Mouse (Mus musculus): ENCODE measurements around the gene 4930432K21Rik.

4930432K21Rik gene

DNA sequence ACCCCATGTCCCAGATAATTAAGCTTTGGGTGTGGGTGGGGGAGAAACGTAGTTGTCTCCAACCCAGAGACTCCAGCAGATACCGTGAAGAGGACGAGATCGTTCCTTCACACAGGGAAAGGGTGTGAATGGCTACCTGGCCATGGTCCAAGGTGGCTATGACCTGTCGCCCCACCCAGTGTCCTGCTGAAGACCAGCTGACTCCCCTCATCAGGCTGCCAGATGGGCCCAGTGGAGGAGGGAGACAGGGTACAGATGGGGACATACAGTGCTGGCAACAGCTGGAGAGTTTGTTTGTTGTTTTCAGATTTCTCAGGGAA is 666 bp downstream of the 4930432K21Rik start:
- no peak for DNase-seq (ENCODE audit: low spot score in 2 of 2)

DNA sequence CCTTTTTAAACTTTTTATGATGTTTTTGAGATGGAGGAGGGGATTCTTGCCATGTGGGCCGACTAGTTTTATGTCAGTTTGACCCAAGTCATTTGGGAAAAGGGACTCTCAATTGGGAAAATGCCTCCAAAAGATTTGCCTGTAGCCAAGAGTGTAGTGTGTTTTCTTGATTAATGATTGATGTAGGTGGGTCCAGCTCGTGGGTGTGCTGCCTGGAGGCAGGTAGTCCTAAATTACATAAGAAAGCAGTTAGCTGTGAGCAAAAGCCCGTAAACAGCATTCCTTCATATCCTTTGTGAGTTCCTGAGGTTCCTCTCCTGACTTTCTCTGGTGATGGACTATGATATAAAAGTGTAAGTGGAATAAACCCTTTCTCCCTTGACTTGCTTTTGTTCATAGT is 1.4 kb downstream of the 4930432K21Rik start:
- DNase-seq (ENCODE audit: low spot score in 2 of 2): no peak

DNA sequence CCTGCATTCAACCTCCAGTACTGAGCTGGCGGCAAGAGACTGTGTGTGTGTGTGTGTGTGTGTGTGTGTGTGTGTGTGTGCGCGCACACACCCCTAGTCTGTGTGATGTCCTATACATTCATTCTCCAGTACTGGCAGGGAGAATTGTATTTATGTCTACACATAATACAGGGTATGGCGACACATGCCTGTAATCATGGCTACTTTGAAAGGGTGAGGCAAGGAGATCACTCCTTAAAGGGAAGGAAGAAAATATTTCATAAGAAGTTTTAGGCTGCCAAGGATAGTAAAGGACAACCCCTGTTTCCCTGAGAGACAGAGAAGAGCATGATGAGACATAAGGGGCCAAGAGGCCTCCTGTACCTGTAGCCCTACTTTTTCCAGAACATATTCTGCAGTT is 9.8 kb downstream of the 4930432K21Rik start:
- no peak for DNase-seq (ENCODE audit: low spot score in 2 of 2)

DNA sequence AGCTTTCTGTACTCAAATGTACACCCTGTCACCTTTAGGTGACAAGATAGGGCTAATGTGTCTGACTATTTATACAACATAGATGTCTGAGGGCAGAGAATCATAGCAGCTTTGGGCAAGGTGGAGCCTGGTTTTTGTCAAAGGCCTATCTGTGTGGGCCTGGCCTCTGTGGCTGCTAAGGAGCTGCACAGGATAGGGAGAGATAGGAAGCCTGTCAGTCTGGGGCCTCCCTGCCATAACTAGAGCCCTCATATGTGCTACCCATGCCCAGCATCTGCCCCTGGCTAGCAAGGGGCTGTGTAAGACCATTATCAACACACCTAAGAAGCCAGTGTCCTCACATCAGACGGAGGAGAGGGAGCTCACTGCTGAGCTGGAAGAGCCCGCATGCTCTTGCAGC is 19.9 kb downstream of the 4930432K21Rik start:
- no peak for DNase-seq (ENCODE audit: low spot score in 2 of 2)

DNA sequence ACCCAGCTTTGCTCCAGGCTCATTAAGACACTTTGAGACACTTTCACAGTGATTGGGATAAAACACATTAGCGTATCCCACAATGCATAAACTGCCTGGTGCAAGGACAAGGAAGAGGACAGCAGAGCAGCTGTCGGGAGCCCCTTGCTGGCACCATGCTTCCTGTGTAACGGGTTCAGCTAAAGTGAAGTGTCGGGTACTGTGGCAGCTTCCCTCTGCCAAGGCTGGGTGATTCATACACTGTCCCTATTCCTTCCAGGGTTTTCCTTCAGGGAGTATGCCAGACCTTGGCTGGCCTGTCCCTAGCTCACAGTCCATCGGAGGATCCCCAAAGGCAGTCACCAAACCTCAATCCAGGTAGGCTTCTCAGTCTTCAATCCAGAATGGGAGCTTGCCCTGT is 22.3 kb downstream of the 4930432K21Rik start:
- DNase-seq (ENCODE audit: low spot score in 2 of 2): no peak

DNA sequence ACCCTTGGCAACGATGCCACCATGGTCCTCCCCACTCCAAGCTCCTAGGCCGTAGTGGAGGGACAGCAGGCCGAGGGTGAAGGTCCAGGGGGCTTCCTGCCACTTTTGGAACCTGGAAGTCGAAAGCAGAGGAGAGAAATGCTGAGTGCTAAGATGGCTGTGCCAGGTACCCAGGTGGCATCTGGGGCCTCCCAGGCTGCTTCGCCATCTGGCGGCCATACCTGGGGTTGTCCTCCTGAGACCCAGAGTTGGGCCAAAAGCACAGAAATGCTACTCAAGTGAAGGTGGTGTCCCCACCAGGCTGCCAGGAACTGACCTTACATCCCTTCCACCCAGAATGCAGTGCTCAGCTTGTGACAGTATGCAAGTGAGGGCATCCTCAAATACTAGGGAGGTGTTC is 26.0 kb downstream of the 4930432K21Rik start:
- no peak for DNase-seq (ENCODE audit: low spot score in 2 of 2)

DNA sequence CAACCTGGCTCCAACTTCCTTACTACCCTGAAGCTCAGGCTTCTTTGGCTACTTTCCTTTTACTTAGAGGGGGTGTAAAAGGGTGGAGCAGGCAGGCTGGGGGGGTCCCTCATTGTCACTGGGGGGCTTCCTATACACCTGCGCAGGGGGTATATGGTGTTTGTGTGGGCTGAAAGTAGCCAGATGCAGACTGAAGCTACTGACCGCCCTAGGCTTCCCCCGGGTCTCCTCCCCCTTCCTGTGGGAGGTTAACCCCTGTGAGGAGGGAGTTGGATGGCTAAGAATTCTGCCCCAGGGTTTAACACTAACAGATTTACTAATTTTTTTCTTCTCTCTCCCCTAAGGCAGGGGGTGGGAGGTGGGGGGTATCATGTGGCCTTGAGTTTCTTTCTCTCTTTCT is 28.7 kb downstream of the 4930432K21Rik start:
- no peak for DNase-seq (ENCODE audit: low spot score in 2 of 2)

DNA sequence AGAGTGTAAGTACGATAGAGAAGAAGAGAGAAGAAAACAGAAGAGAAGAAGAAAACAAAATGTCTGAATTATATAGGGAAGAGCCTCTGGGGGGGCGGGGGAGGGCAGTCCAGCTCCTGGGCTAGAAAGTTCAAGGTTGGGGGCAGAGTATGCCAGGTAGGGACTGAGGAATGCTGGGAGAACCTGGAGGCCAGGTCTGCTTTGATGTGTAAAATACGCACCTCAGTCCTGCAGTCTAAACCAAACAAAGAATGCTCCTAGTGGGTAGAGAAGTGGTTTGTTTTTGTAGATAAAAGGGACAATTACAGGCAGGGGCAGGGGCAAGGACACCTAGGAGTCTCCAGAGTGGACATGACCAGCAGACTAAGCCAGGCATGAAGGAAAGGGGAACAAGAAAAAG is 29.6 kb downstream of the 4930432K21Rik start:
- no peak for DNase-seq (ENCODE audit: low spot score in 2 of 2)

DNA sequence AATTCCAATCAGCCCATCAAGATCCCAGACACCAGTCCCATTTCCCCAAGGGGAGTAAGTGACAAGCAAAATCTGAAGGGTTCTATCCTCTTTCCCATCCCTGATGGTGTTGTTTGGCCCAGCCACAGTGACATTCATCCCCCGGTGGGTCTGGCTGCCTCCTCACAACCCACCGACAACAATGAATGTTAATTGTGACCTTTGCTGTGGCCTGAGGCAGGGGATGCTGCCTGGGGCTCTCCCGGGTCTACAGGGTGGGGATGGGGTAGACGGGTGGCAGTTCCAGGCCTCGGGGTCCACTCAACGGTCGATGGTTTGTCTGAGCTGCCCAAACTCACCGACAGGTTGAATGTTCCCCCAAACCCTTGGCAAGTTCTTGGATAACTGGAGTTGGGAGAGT is 30.8 kb downstream of the 4930432K21Rik start:
- no peak for DNase-seq (ENCODE audit: low spot score in 2 of 2)

DNA sequence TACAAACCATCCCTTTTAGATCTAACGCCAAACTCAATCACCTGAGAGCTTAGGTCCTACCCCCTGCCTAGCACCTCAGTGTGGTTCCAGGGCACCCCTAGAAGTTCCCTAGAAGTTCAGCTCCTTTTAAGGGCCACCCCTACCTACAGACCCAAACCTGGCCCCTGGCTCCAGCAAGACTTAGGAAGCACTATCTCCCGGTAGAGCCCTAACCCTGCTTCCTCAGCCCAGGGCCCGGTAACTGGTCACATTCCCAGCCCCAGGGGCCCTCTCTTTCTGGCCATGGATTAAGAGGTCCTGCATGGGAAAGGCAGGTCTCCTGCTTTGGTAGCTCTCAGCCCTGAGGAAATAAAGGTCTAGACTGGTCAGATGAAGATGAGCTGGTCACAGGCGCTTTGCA is 32.1 kb downstream of the 4930432K21Rik start:
- DNase-seq (ENCODE audit: low spot score in 2 of 2): no peak

DNA sequence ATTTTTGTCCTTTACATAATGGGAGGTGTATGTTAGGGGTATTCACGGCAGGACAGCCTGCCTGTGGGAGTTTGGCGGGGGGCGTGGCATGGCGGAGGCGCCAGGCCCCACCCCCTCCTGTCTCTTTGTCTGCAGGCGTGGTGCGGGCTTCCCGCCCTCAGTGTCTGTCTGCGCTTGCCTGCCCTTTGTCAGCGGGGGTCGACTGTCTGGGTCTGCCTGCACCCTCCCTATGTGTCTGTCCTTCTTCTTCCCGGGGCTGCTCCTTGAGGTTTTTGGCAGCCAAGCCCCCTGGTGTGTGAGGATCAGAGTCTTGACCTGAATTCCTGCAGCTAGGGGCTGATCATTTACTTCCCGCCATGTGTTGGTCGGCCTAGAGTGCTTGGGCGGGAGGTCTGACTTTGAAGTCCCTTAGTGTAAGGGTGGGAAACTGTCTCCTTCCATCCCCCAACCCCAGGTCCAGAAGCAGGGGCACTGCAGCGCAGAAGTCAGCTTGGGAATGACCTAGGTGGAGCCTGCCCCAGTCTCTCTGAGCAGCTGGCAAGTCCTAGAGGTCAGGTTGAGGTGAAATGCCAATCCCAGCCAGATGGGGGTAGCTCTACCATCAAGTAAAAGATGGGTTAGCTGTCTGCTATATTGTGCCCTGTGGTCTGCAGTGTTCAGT is 32.8 kb downstream of the 4930432K21Rik start:
- no peak for DNase-seq (ENCODE audit: low spot score in 2 of 2)

DNA sequence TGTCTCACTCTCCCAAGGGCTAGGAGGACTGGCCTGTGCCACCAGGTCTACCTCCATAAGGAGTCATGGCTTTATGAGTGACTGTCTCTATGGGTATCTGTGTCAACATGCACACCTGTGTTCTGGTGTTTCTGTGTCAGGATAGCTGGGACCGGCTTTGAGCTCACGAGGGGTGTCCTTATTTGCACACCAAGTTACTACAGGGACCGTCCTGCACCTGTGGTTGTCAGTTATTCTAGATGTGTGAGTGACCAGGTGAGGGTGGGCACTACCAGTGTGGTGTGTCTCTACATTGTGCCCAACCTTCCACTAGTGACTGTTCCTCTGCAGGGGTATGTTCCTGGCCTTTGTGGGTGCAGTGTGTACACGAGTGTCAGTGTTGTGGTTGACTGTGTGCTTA is 35.0 kb downstream of the 4930432K21Rik start:
- no peak for DNase-seq (ENCODE audit: low spot score in 2 of 2)

DNA sequence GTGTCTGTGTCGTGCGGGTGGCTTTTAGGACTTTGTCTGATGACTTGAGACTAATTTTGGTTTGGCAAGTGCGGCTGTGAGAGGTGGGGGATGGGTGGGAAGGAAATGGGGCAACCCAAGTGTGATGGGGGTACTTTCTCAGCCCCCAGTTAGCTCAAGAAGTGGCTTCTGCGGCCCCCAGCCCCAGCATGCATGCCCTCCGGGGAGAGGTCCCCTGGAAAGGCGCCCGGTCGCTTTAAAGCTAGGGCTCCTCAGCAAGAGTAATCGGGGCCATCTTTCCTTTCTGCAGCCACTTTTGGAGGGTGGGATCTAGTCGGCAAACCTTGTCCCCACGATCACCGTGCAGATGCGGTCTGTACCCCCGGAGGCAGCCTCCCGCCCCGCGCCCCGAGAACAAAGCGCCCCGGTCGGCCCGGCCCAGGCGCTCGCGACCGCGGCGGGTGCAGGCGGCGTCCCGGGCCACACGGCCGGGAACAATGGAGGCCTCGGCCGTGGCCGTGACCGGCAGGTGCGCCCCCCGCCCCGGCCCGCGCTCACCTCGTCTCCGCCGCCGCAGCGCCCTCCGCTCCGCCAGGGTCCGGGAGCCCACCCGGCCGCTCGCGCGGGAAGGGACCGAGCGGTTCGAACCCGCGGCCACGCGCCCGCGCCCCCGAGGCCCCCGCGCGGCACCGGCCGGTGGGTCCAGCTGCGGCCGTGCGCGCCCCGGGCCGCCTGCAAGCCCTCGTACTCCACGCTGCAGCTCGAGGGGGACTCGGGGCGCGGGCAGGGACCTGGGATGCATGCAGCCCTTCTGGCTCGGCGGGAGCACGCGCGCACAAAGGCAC is 35.6 kb downstream of the 4930432K21Rik start:
- DNase-seq (ENCODE audit: low spot score in 2 of 2): no peak

DNA sequence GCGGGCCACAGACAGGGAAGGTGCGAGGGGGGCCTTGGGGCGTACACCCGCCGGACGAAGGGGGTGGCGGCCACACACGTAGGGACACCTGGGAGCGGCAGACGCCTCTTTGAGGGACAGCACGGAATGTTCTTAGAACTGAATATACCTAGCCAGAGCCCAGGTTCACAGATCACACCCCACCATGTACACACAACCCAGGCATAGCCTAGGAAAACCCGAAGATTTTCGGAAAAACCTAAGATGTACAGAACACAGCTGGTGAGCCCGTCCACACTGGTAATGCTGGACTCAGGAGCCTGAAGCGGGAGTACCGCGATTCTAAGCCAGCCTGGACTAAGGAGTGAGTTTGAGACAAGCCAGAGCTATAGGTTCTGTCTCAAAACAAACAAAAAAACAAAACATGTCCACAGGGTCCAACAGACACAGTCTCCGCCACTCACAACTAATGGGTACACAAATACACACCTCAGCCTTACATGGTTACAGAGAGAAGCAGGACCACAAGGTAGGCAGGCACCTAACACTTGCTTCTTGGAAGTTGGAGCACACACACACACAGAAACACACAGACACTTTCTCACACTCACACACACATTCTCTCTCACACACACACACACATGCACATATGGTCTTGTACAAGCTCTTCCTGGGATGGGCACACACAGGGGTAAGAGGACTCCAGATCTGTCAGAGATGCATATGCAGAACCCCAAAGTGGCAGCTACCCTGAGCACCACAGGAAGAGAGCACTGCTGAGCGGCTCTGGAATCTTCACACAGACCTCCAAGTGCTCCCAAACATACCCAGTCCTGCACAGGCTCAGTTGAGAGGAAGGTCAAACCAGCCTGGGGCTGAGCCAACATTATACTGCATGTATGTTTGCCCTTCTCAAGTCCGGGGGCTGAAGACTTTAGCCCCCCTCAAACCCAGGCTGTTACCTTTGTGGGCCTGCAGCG is 36.5 kb downstream of the 4930432K21Rik start:
- DNase-seq (ENCODE audit: low spot score in 2 of 2): no peak

DNA sequence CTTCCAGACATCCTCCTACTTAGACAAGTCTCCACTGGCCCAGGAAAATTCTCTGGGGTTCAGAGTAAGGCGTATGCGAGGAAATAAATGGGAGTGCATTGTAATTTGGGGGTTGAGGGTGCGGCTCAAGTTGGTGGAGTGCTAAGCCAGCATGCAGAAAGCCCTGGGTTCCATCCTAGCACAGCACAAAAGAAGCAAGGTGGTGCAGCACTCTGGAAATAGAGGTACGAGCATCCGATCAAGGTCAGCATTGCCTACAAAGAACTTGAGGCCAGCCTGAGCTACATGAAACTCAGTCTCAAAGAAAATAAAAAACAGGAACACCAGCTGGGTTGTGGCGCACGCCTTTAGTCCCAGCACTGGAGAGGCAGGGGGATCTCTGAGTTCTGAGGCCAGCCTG is 37.3 kb downstream of the 4930432K21Rik start, which contains the start of gene Nanos3:
Nanos3 (minus strand) TSS at position 101 of the 400 bp plus-strand sequence.
- DNase-seq (ENCODE audit: low spot score in 2 of 2): no peak

DNA sequence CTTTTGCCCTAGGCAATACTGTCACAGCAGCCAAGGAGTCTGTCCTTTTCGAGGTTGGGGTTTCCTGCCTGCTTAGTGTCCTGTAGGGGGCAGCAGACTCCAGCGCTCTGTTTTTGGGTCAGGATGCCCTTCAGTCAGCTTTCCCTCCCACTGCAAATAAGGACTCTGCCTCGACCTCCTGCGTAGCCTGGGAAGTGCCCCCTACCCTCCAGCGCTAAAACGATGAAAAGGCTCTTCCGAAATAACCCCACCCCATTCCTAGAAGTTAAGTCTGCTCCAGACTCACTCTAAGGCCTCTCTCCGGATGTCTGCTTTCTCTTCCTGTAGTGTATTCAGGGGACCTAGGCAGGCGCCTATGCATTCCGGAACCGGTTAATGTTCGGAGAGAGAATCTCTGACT is 38.7 kb downstream of the 4930432K21Rik start:
- DNase-seq (ENCODE audit: low spot score in 2 of 2): peak in 1 of 2 experiments; percentile 57

DNA sequence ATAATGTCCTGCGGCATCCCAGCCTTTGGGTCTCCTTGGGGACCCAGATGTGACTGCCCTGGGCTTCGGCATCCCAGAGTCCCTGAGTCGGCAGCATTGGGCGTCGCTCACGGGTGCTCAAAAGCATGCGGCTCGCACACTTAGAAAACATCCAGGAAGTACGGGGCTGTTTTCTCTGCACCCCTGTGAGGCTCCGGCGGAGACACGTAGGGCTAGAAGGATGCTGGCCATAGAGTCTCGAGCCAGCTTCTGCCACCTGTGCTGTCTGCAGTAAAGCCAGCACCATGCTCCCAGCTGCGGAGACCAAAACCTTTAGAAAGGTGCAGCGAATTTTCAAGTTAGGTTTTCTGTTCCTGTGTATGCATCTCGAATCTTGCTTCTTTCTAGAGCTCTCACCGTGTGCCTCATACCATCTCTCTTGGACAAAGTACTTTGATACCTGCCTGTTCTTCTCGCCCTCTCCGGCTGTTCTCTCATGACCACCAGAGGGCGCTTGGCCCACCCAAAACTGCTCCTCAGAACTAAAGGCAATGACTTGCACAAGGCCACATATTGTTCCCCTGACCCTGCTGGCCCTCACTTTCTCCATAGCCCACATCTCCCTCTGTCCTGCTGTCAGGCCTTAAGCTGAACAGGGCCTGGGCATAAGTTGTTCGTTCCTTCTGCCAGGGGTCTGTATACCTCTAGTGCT is 39.4 kb downstream of the 4930432K21Rik start:
- peak in 1 of 2 experiments; percentile 38 for DNase-seq (ENCODE audit: low spot score in 2 of 2)

DNA sequence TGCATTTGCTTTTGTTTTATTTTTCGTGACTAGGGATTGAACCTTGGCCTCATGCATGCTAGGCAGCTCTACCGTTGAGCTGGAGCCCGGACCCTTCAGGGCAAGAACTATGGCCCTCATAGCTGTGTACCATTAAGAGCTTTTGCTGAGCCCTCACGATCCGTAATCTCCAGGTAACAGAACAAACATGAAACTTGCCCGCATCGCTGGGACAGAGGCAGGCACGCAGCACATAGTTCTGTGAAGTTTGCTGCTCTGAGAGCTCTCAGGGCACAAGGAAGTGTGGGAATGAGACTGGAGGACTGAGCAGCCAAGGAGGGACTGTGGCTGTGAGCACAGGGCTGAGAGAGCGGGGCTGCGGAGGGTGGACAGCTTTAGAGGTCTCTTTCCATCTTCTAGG is 40.8 kb downstream of the 4930432K21Rik start:
- DNase-seq (ENCODE audit: low spot score in 2 of 2): no peak

DNA sequence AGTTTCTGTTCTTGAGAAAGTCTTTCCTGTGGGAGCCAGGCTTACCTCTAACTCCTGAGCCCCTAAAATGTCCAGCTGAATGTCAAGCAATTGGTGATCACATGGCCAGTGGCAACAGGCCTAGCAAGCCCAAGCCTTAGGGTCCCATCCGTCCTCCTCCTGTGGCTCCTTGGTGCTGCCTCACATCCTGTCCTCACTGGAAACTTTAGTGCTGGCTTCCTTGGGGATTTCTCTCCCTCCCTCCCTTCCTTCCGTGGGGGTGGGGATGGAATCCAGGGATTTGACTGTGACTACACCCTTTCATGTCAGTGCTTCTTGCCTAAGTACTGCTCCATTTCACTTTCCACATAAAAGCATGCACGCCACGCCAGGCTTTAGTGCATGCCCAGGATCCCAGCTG is 41.8 kb downstream of the 4930432K21Rik start:
- no peak for DNase-seq (ENCODE audit: low spot score in 2 of 2)

DNA sequence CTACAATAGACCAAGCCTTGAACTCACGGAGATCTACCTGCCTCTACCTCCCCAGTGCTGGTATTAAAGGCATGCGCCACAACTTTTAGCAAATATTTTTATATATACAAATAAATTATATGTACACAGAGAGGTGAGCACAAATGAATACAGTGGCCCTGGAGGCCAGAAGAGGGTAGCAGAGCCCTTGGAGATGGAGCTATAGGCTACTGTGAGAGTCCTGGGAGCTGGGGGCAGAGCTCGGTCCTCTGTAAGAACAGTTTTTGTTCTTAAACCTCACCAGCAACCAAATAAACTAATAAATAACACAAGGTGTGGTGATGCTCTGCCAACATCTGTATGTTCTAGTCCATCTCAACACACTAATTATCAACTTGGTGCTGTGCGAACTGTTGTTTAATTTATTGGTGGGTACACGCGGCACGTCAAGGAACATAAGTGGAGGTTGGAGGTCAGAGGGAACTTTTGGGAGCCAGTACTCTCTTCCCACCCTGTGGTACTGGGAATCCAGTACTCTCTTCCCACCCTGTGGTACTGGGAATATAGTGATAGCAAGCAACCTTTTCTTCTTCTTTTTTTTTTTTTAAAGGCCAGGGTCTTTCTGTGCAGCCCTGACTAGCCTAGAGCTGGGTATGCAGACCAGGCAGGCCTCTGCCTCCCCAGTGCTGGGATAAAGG is 42.5 kb downstream of the 4930432K21Rik start:
- DNase-seq (ENCODE audit: low spot score in 2 of 2): no peak

DNA sequence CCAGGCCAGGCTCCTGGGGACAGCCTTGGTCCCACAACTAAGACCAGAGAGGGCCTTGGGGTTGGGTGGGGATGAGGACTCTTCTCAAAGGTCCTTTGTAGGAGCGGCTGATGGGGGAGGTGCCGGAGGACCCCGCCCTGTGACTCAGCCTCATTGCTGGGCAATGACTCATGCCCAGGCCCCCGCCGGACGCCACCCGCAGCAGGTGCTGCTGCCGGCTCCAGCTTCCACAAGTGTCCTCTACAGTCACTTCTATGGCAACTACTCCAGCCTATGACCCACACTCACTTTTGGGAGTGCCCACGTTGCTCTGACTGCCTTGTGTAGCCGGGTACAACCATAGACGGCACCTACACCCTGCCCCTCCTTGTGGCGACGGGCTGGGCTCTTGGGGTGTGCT is 44.2 kb downstream of the 4930432K21Rik start:
- DNase-seq (ENCODE audit: low spot score in 2 of 2): peak; percentile 72 to 88
